Mouse (Mus musculus): ENCODE measurements around the gene Gata1.
A peak's percentile ranks its signal among the peaks of the same experiment; 100 is the strongest.
"Not testable (repeated sequence)": the region's sequence is repeated elsewhere in the genome, so short reads cannot be mapped to it uniquely, and the experiment has no call there.

Gene Gata1

GRCm38 (mm10) chrX:7977892-7978291 is at the start of gene Gata1:
Gata1 (minus strand) TSS chrX:7978071.
- DNase-seq (ENCODE audit: low spot score in 2 of 2), result no peak

- no peak for DNase-seq (ENCODE audit: low spot score in 2 of 2)
Measured at GRCm38 (mm10) chrX:8026811-8027210, 48.9 kb upstream of the Gata1 start.

GRCm38 (mm10) chrX:8024795-8025194 is 46.9 kb upstream of the Gata1 start:
- DNase-seq (ENCODE audit: low spot score in 2 of 2), result no peak

GRCm38 (mm10) chrX:8020111-8020778 is 42.4 kb upstream of the Gata1 start:
- DNase-seq (ENCODE audit: low spot score in 2 of 2), result no peak

GRCm38 (mm10) chrX:8018286-8018685 is 40.4 kb upstream of the Gata1 start, which contains the start of gene Glod5:
Glod5 (minus strand) TSS chrX:8018492.
- no peak for DNase-seq (ENCODE audit: low spot score in 2 of 2)

GRCm38 (mm10) chrX:8017142-8017541 is 39.3 kb upstream of the Gata1 start:
- peak in 1 of 2 experiments; percentile 11 for DNase-seq (ENCODE audit: low spot score in 2 of 2)

- not testable (repeated sequence) for DNase-seq (ENCODE audit: low spot score in 2 of 2)
Measured at GRCm38 (mm10) chrX:8015675-8016074, 37.8 kb upstream of the Gata1 start.

- DNase-seq (ENCODE audit: low spot score in 2 of 2), result no peak
Measured at GRCm38 (mm10) chrX:8013569-8014314, 35.9 kb upstream of the Gata1 start.

GRCm38 (mm10) chrX:8013157-8013556 is 35.3 kb upstream of the Gata1 start:
- no peak for DNase-seq (ENCODE audit: low spot score in 2 of 2)

- DNase-seq (ENCODE audit: low spot score in 2 of 2), result not testable (repeated sequence)
Measured at GRCm38 (mm10) chrX:8009356-8009755, 31.5 kb upstream of the Gata1 start.

GRCm38 (mm10) chrX:8008543-8008942 is 30.7 kb upstream of the Gata1 start:
- no peak for DNase-seq (ENCODE audit: low spot score in 2 of 2)

GRCm38 (mm10) chrX:8002971-8003370 is 25.1 kb upstream of the Gata1 start:
- no peak for DNase-seq (ENCODE audit: low spot score in 2 of 2)

GRCm38 (mm10) chrX:8002001-8002400 is 24.1 kb upstream of the Gata1 start:
- DNase-seq (ENCODE audit: low spot score in 2 of 2), result no peak

GRCm38 (mm10) chrX:8000546-8001192 is 22.8 kb upstream of the Gata1 start:
- peak in 1 of 2 experiments; percentile 4 for DNase-seq (ENCODE audit: low spot score in 2 of 2)

- DNase-seq (ENCODE audit: low spot score in 2 of 2), result peak in 1 of 2 experiments; percentile 28
Measured at GRCm38 (mm10) chrX:7993068-7993735, 15.3 kb upstream of the Gata1 start.

- DNase-seq (ENCODE audit: low spot score in 2 of 2), result peak in 1 of 2 experiments; percentile 25
Measured at GRCm38 (mm10) chrX:7992379-7993067, 14.7 kb upstream of the Gata1 start.

- no peak for DNase-seq (ENCODE audit: low spot score in 2 of 2)
Measured at GRCm38 (mm10) chrX:7981368-7981767, 3.5 kb upstream of the Gata1 start.

GRCm38 (mm10) chrX:7971292-7971691 is 6.6 kb downstream of the Gata1 start:
- peak; percentile 58 to 67 for DNase-seq (ENCODE audit: low spot score in 2 of 2)

GRCm38 (mm10) chrX:7968899-7969298 is 9.0 kb downstream of the Gata1 start:
- no peak for DNase-seq (ENCODE audit: low spot score in 2 of 2)

- peak; percentile 26 for DNase-seq (ENCODE audit: low spot score in 2 of 2)
Measured at GRCm38 (mm10) chrX:7968226-7968625, 9.6 kb downstream of the Gata1 start.

- peak; percentile 46 to 56 for DNase-seq (ENCODE audit: low spot score in 2 of 2)
Measured at GRCm38 (mm10) chrX:7967596-7968201, 10.2 kb downstream of the Gata1 start.
